Mouse (Mus musculus) bone marrow macrophage, adult 2 months (primary cell): Measurements from ENCODE around the gene Tomt. TPM values are rescaled to one million over a fixed set of nuclear protein-coding genes. Genes with fewer than 3 reads are reported as not detected.
A peak's percentile ranks its signal among the peaks of the same experiment; 100 is the strongest.

Experiments
- H3K27ac ChIP-seq: 2 replicates; pipeline ENCODE4 v1.5.1; 2012; ENCODE audit warnings: low read depth, low read length; ENCODE audit not compliant: insufficient read depth
- H3K4me1 ChIP-seq: 2 replicates; pipeline ENCODE4 v1.6.1; 2012; ENCODE audit warnings: low read length; ENCODE audit not compliant: control insufficient read depth, insufficient read depth
- H3K4me3 ChIP-seq: 2 replicates; pipeline ENCODE4 v1.5.1; 2012; ENCODE audit warnings: mild to moderate bottlenecking, low read length, moderate library complexity; ENCODE audit not compliant: insufficient read depth
- CTCF ChIP-seq: IDR thresholded peaks from 2 replicates; pipeline ENCODE4 v1.5.1; 2012; ENCODE audit warnings: low read depth, mild to moderate bottlenecking, low read length, moderate library complexity
- POLR2A ChIP-seq: IDR thresholded peaks from 2 replicates; pipeline ENCODE4 v1.6.1; 2012; ENCODE audit warnings: mild to moderate bottlenecking, low read depth, low read length, borderline replicate concordance
- polyA plus RNA-seq: library from polyadenylated mRNA; stranded (reverse); fragments of >200 nt; gene quantifications from 2 replicates; pipeline ENCODE4 v1.2.4, GENCODE M21; 2012; ENCODE audit not compliant: missing spikeins, insufficient read depth, insufficient read length

Gene Tomt
- polyA plus RNA-seq, 1 experiment: not detected

GRCm38 (mm10) chr7:101906696-101907095 lies 537 bp upstream of the Tomt start:
- TF ChIP-seq POLR2A: no peak
- no peak for TF ChIP-seq CTCF
- Histone ChIP-seq H3K27ac (peak overlapping the region; percentile 96), H3K4me3 (peak overlapping the region; percentile 65), H3K4me1 (peaks cover 27% of the 10 kb centered on the region)

DNA sequence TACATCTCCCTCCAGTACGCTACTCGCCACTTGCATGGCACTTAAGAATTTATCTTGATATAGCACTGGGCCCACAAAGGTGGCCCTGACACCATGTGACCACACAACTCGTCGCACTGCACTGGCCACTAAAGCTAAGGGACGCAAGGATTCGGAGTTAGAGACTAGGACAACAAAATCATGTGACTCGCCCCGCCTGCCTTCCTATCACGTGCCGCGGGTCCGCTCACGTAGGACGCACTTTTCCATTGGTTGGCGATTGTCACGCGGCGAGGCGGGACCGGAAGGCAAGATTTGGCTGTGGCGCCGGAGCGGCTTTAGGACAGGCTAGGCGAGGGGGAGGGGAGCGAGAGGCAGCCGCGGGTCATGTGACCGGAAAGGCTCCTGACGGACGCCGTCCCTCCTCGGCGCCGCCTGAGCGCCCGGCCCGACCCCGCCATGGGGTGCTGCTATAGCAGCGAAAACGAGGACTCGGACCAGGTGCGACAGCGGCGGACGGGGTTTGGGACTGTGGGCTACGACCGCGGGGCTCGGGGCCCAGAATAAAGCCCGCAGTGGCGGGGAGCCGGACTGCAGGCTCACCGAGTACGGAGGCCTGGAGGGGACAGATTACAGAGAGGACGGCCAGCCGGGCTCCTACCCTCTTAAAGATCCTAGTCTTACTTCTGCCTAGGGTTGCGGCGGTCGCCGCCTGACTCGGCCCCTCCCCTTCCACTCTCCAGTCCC lies 435 bp downstream of the Tomt start, which contains the start of gene Lamtor1:
Gene Lamtor1, plus strand, starts transcription at position 344 of the 726 bp plus-strand sequence.
- H3K27ac ChIP-seq: peak within 1 kb of the TSS; percentile 96
- TF ChIP-seq CTCF (no peak), POLR2A (no peak)
- peaks cover 36% of the 10 kb centered on the region for H3K4me1 ChIP-seq
- H3K4me3 ChIP-seq: peak within 1 kb of the TSS; percentile 65

GRCm38 (mm10) chr7:101902846-101903245 lies 3.3 kb downstream of the Tomt start:
- no peak for TF ChIP-seq POLR2A
- no peak for TF ChIP-seq CTCF
- peaks cover 46% of the 10 kb centered on the region for H3K4me1 ChIP-seq
- no peak overlapping the region for H3K4me3 ChIP-seq
- no peak overlapping the region for H3K27ac ChIP-seq

- Histone ChIP-seq H3K4me3 (no peak overlapping the region), H3K4me1 (peaks cover 50% of the 10 kb centered on the region), H3K27ac (peak overlapping the region; percentile 95; the same call in 1 of the 2 replicates)
- TF ChIP-seq CTCF (no peak), POLR2A (no peak)
Observed at GRCm38 (mm10) chr7:101901969-101902368, 4.2 kb downstream of the Tomt start.

DNA sequence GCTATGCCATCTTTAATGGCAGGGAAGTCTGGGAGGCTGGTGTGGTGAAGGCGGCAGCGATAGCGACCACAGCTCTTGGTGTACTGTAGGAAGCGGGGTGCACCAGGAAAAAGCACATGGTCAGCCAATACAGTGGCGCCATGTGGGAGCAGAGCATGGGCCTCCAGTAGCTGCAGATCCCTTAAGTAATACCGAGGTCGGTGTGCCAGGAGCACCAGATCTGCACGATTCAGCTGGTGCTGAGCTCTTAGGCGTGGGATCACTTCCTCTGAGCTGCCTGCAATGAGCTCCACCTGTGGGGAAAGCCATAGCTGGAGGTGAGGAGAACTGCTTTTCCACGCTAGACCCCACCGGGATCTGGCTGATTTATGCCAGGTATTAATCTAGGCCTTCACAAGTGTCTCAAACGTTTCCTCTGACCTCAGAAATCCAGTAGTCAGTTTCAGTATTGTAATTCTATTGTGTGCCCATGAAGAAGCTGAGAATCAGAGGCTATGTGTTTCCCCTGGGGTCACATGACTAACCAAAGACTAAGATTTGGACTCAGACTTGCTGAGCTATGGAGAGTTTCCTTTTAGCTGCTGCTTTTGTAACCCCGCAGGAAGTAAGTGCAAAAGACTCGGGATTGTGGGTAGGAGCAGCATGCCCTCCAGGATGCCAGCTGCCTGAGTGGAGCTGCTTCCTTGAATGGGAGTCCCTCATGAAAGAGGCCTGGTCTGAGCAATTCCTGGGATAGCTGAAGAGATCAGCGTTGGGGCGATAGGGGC lies 5.6 kb downstream of the Tomt start:
- H3K4me3 ChIP-seq: peak overlapping the region; percentile 42
- peaks cover 51% of the 10 kb centered on the region for H3K4me1 ChIP-seq
- H3K27ac ChIP-seq: peak overlapping the region; percentile 95
- no peak for TF ChIP-seq POLR2A
- no peak for TF ChIP-seq CTCF

GRCm38 (mm10) chr7:101896104-101897066 lies 9.8 kb downstream of the Tomt start:
- TF ChIP-seq CTCF (no peak), POLR2A (no peak)
- Histone ChIP-seq H3K27ac (peak overlapping the region; percentile 93), H3K4me1 (peaks cover 42% of the 10 kb centered on the region), H3K4me3 (peak overlapping the region; percentile 78)

- H3K4me3 ChIP-seq: peak overlapping the region; percentile 56
- H3K4me1 ChIP-seq: peaks cover 36% of the 10 kb centered on the region
- TF ChIP-seq POLR2A (no peak), CTCF (no peak)
- peak overlapping the region; percentile 40 for H3K27ac ChIP-seq
Observed at GRCm38 (mm10) chr7:101895695-101896094, 10.5 kb downstream of the Tomt start.

DNA sequence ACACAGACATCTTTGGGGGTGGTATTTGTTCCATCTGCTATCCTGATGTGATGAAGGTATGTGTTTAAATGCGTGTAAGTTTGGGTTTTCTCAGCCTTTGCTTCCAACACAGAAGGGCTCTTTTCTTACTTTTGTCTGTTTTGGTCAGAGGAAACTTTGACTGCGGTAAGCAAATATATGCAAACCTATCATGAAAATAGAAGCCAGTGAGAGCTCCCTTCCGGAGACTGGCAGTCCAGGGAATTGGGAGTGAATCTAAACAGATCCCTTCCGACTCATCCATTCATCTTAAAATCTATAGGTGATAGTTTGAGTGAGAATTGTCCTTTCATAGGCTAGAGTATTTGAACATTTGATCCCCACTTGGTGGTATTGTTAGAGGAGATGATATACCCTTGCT lies 17.7 kb downstream of the Tomt start:
- TF ChIP-seq POLR2A (no peak), CTCF (no peak)
- H3K27ac ChIP-seq: no peak overlapping the region
- H3K4me1 ChIP-seq: peaks cover 4% of the 10 kb centered on the region
- no peak overlapping the region for H3K4me3 ChIP-seq

GRCm38 (mm10) chr7:101886274-101886673 lies 19.9 kb downstream of the Tomt start:
- Histone ChIP-seq H3K27ac (no peak overlapping the region), H3K4me3 (no peak overlapping the region)
- no peak for TF ChIP-seq CTCF

DNA sequence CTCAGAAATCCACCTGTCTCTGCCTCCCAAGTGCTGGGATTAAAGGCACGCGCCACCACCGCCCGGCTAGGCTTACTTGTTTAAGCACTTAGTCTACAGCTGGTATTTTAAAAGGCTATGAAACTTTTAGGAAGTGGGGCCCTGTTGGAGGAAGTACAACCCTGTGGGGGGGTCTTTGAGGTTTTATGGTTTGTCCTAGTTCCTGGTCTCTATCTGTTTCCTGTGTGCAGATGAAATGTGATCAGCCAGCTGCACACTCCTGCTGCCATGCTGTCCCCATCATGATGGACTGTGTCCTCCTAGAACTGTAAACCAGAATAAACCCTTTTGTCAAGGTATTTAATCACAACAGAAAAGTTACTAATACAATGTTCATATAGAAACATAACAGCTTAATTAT lies 22.0 kb downstream of the Tomt start:
- TF ChIP-seq CTCF (no peak), POLR2A (no peak)

More at GRCm38 (mm10) chr7:101886274-101886673, 19.9 kb downstream of the Tomt start:
- H3K4me1 ChIP-seq: peaks cover 25% of the 10 kb centered on the region

More for the DNA sequence above, 22.0 kb downstream of the Tomt start:
- peak overlapping the region; percentile 34 for H3K27ac ChIP-seq
- no peak overlapping the region for H3K4me3 ChIP-seq
- H3K4me1 ChIP-seq: peaks cover 34% of the 10 kb centered on the region
